Mouse (Mus musculus) intestine, embryonic 14.5 days (tissue): ENCODE measurements around the gene Mfap1a. TPM values are rescaled to one million over a fixed set of nuclear protein-coding genes. Genes with fewer than 3 reads are reported as not detected.
"Not testable (repeated sequence)": the region's sequence is repeated elsewhere in the genome, so short reads cannot be mapped to it uniquely, and the experiment has no call there.

ENCODE experiments used
- ATAC-seq: fragments of 200-750 bp; cut with Nextera tagmentation; replicated peaks from 2 replicates; pipeline ENCODE4 v1.8.0; 2017; ENCODE audit warnings: low read depth, moderate number of reproducible peaks, moderate TSS enrichment, moderate library complexity; ENCODE audit not compliant: low FRiP score, low TSS enrichment
- DNase-seq: peaks from one replicate; pipeline ENCODE4 v3.0.0-alpha.2; 2018; ENCODE audit warnings: low spot score
- H3K27ac ChIP-seq: fragments of 300-500 bp; sonication (generic); 2 replicates; pipeline ENCODE4 v1.5.1; 2014; ENCODE audit warnings: low read depth, mild to moderate bottlenecking, control low read depth
- H3K27me3 ChIP-seq: fragments of 300-500 bp; sonication (generic); replicated peaks from 2 replicates; pipeline ENCODE4 v1.6.1; 2014; ENCODE audit warnings: low read length, control low read depth; ENCODE audit not compliant: control insufficient read depth, insufficient read depth
- H3K36me3 ChIP-seq: fragments of 300-500 bp; sonication (generic); 2 replicates; pipeline ENCODE4 v1.6.1; 2014; ENCODE audit warnings: low read length, control low read depth; ENCODE audit not compliant: control insufficient read depth, insufficient read depth
- H3K4me1 ChIP-seq: fragments of 300-500 bp; sonication (generic); replicated peaks from 2 replicates; pipeline ENCODE4 v1.6.1; 2014; ENCODE audit warnings: low read length, control low read depth, mixed read lengths; ENCODE audit not compliant: control insufficient read depth, insufficient read depth
- H3K4me2 ChIP-seq: fragments of 300-500 bp; sonication (generic); 2 replicates; pipeline ENCODE4 v1.6.1; 2014; ENCODE audit warnings: low read length
- H3K4me3 ChIP-seq: fragments of 300-500 bp; sonication (generic); 2 replicates; pipeline ENCODE4 v1.5.1; 2014; ENCODE audit warnings: low read depth, low read length, control low read depth, mixed read lengths
- H3K9ac ChIP-seq: fragments of 300-500 bp; sonication (generic); 2 replicates; pipeline ENCODE4 v1.6.1; 2014; ENCODE audit warnings: mild to moderate bottlenecking, low read length
- H3K9me3 ChIP-seq: fragments of 300-500 bp; sonication (generic); 2 replicates; pipeline ENCODE4 v1.6.1; 2016; ENCODE audit warnings: low read length, control low read depth; ENCODE audit not compliant: control insufficient read depth
- WGBS: fragments of 180-500 bp; shearing (Covaris S2); extraction: QIAGEN DNeasy Blood & Tissue Kit; methylation state at CpG from one replicate; pipeline ENCODE4 v1.1.7; 2014; 5-methylcytosine and 5-hydroxymethylcytosine counted together
- polyA plus RNA-seq: library from polyadenylated mRNA; unstranded; fragments of >200 nt; fragmentation: Nextera tagmentation; extraction: Ambion mirVana; gene quantifications from 2 replicates; pipeline ENCODE4 v1.2.1, GENCODE M21; 2014

The Mfap1a gene
- polyA plus RNA-seq, 1 experiment from 2014 or later: 20.0 TPM

DNA sequence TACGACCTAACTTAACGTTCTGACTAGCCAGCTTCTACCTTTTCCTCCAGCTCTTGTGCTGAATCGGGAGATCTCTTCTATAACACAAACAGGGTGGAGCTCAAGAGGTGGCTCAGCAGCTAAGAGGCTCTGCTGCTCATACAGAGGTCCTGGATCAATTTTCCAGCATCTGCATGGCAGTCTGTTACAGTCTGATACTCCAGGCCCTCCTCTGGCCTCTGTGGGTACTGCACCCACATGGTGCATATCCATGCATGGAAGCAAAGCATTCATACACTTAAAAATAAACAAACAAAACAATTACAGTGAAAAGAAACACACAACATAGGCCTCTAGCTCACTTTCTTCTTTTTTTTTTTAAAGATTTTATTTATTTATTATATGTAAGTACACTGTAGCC, 33.7 kb downstream of the Mfap1a start:
- H3K4me2 ChIP-seq, H3K4me1 ChIP-seq, DNase-seq, H3K27ac ChIP-seq, H3K9me3 ChIP-seq, H3K27me3 ChIP-seq, ATAC-seq, H3K36me3 ChIP-seq, H3K4me3 ChIP-seq, H3K9ac ChIP-seq: not testable (repeated sequence)
- 89% methylated on average over 3 of the region's 3 CpGs for WGBS

DNA sequence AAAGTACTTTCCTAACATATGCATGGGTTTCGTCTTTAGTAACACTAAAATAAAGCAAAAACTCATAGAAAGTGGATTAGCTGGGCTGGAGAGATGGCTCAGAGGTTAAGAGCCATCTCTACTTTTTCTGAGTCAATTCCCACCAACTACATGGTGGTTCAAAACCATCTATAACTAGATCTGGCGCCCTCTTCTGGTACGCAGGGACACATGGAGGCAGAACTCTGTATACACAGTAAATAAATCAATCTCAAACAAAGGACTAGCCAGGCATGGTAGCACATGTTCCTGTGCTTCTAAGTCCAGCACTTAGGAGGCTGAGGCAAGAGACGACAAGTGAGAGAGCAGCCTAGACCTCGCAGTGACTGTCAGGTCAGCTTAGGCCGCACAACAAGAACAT, 37.5 kb downstream of the Mfap1a start:
- not testable (repeated sequence) for H3K27me3 ChIP-seq, H3K4me1 ChIP-seq, H3K4me3 ChIP-seq, H3K4me2 ChIP-seq, DNase-seq, H3K9ac ChIP-seq, H3K27ac ChIP-seq, H3K36me3 ChIP-seq, H3K9me3 ChIP-seq, ATAC-seq
- 71% methylated on average over 1 of the region's 6 CpGs for WGBS

DNA sequence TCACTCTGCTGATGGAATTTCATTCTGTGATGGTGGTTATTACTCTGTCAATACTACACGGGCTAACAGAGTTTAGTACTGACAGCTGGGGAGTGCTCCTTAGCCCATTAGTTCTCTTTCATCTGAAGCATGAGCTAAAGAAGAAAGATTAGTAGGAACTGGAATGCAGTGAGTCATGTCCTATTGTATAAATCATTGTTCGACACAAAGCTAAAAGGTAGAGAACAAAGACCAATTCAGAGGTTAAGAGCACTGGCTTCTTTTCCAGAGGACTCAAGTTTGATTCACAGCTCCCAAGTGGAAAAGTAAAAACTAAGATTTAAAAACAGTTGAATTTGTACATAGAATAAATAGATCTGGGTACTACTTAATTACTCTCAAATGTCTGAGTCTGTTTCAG, 46.4 kb downstream of the Mfap1a start:
- Histone ChIP-seq H3K4me1 (peaks cover 10% of the 10 kb centered on the region), H3K36me3 (peaks cover 25% of the 10 kb centered on the region; the same call in 1 of the 2 replicates), H3K4me3 (no peak overlapping the region), H3K9ac (no peak overlapping the region), H3K4me2 (no peak overlapping the region), H3K9me3 (no peaks in the 10 kb centered on the region), H3K27me3 (no peaks in the 10 kb centered on the region), H3K27ac (no peak overlapping the region)
- DNase-seq (no peak), ATAC-seq (no peak)
- WGBS: 68% methylated on average over 2 of the region's 2 CpGs

DNA sequence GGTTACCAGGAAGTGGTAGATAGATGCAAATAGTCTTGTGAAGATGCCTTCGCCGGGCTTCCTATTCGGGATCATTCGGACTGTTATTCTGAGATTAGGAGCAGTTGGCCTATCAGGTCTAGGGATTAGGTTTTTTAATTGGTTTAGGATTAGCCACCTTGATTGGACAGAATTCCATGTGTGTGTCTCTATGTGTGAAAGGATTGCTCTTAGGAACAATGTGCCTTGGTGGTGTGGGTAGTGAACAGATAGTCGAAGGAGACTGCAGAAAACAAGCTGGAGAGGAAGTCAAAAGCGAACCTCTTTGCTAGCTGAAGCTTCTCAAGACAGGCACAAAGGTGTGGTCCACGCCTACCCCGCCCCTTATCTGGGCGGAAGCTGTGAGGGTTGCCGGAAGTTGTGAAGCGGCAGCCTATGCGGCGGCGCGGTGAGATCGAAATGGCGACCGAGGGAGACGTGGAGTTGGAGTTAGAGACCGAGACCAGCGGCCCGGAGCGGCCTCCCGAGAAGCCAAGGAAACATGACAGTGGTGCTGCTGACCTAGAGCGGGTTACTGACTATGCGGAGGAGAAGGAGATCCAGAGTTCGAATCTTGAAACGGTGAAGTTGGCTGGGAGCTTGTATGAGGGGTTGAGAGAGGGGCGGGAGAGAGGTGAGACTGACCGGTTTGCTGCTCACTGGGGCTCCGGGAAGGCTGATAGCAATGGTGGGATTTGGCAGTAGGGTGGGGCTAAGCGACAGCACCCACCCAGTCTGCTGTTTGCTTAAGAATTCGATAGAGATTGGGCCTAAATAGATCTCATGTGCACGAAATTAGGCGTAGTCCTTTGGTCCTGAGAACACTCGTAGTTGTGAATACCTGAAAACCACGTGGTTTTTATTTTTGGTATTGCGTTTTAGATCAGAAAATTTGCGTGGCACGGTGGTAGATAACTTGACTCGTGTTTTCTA, 49.5 kb downstream of the Mfap1a start, which contains the start of gene Serinc4:
Serinc4 (minus strand) TSS at position 90 of the 951 bp plus-strand sequence.
- Histone ChIP-seq H3K27ac (peak within 1 kb of the TSS; percentile 79), H3K9me3 (no peaks in the 10 kb centered on the region), H3K36me3 (peaks cover 47% of the 10 kb centered on the region), H3K4me3 (peak within 1 kb of the TSS; percentile 97), H3K9ac (peak within 1 kb of the TSS; percentile 64), H3K4me1 (peaks cover 16% of the 10 kb centered on the region), H3K4me2 (peak within 1 kb of the TSS; percentile 65), H3K27me3 (no peaks in the 10 kb centered on the region)
- 5% methylated on average over 41 of the region's 41 CpGs for WGBS
- DNase-seq (peak; percentile 92), ATAC-seq (peak; percentile 89)

DNA sequence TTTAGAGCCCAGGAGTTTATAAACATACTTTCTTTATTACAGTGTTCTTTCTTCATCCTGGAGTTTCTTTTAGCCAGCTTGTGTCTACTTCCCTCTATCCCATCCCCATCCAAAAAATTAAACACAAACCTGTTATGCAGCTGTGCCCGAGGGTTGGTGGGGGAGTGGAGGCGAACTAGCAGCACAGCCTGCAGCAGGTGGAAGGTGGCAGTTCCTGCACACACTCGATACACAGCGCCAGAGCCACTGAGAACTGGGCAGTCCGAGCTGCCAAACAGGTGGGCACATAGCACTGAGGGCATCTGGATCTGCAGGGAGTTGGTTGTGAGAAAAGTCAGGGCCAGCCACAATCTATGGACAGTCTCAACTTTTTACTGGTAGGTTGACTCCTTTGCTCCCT, 50.9 kb downstream of the Mfap1a start:
- no peak overlapping the region for H3K9ac ChIP-seq
- ATAC-seq (no peak), DNase-seq (no peak)
- no peaks in the 10 kb centered on the region for H3K9me3 ChIP-seq
- no peak overlapping the region for H3K4me2 ChIP-seq
- H3K4me3 ChIP-seq: no peak overlapping the region
- peaks cover 49% of the 10 kb centered on the region for H3K36me3 ChIP-seq
- no peak overlapping the region for H3K27ac ChIP-seq
- 77% methylated on average over 5 of the region's 5 CpGs for WGBS
- H3K27me3 ChIP-seq: no peaks in the 10 kb centered on the region
- H3K4me1 ChIP-seq: peaks cover 24% of the 10 kb centered on the region

DNA sequence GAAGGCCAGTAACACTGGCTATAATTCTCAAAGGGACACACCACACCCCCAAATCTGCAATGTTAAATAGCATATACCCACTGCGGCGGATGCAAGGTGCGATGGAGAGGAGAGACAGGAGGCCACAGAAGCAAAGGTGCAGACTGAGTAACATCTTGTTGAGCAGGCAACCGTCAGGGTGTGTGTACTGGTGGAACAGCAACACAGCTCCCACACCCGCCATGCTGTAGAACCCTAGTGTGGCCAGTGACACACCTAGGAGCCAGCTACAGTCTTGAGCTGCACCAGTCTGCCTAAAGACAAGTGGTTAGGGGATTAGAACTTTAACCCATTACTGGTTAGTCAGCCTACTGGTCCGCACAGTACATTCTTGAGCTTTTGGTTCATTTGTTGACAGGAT, 52.5 kb downstream of the Mfap1a start:
- no peak for ATAC-seq
- H3K27me3 ChIP-seq: no peaks in the 10 kb centered on the region
- no peak for DNase-seq
- H3K4me2 ChIP-seq: no peak overlapping the region
- no peak overlapping the region for H3K9ac ChIP-seq
- H3K27ac ChIP-seq: no peak overlapping the region
- no peak overlapping the region for H3K4me3 ChIP-seq
- peaks cover 38% of the 10 kb centered on the region for H3K36me3 ChIP-seq
- peaks cover 28% of the 10 kb centered on the region for H3K4me1 ChIP-seq
- whole genome bisulfite sequencing: 83% methylated on average over 6 of the region's 6 CpGs
- H3K9me3 ChIP-seq: no peaks in the 10 kb centered on the region

DNA sequence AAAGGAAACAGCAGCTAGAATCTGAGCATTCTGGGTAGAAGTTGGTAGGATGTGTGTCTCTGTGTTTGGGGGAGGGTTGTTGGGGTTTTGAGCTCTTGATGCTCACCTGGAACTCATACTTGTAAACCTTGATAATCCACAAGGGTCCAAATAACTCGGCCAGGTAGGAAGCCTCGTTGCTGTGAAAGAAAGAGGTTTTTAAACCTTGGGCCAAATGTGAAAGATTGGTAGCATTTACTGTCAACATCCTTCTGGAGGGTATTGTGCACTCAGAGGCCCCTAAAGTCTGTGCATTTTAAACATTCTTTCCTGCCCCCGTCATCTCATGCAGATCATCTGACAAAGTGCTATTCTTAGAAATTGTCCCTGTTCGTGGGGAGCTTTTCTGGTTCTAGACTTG, 53.5 kb downstream of the Mfap1a start, which contains the start of gene Hypk:
Hypk (plus strand) TSS at position 301 of the 400 bp plus-strand sequence.
- Histone ChIP-seq H3K9ac (no peak within 1 kb of the TSS), H3K36me3 (peaks cover 31% of the 10 kb centered on the region), H3K4me3 (no peak within 1 kb of the TSS), H3K27ac (no peak within 1 kb of the TSS), H3K27me3 (no peaks in the 10 kb centered on the region), H3K4me2 (no peak within 1 kb of the TSS), H3K9me3 (no peaks in the 10 kb centered on the region), H3K4me1 (peaks cover 27% of the 10 kb centered on the region)
- ATAC-seq: no peak
- DNase-seq: no peak
- WGBS: 70% methylated on average over 4 of the region's 4 CpGs

DNA sequence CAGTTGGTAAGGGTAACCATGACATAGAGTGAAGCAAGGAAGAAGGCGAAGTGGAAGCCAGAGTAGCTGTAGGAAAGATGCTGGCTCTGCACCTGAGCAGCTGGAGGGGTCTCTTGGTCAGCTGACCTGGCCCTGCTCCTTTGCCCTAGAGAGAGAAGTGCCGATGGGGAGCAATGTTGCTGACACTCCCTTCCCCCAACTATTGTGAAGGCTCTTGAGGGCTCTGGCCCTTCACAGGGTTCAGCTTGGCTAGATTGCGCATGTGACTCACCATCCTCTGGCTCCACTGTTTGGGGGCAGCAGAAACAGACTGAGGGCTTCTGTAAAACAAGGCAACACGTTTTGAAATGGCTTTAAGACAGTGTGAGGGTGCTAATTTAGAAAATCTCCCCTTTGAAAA, 54.1 kb downstream of the Mfap1a start:
- WGBS: 81% methylated on average over 4 of the region's 4 CpGs
- Histone ChIP-seq H3K4me1 (peaks cover 22% of the 10 kb centered on the region), H3K27ac (no peak overlapping the region), H3K36me3 (peaks cover 31% of the 10 kb centered on the region), H3K9ac (no peak overlapping the region), H3K9me3 (no peaks in the 10 kb centered on the region), H3K27me3 (no peaks in the 10 kb centered on the region), H3K4me3 (no peak overlapping the region), H3K4me2 (no peak overlapping the region)
- DNase-seq: no peak
- no peak for ATAC-seq
